Mouse (Mus musculus) liver, embryonic 12.5 days (tissue): ENCODE data around the gene Olfr1389. TPM values are rescaled to one million over a fixed set of nuclear protein-coding genes. Genes with fewer than 3 reads are reported as not detected.

Source experiments
- polyA plus RNA-seq: library from polyadenylated mRNA; unstranded; fragments of >200 nt; fragmentation: Nextera tagmentation; extraction: Ambion mirVana; gene quantifications from 2 replicates; pipeline ENCODE4 v1.2.1, GENCODE M21; 2016

The Olfr1389 gene
- polyA plus RNA-seq, 1 experiment from 2014 or later, result not detected

Other genes starting within 250 kb of the Olfr1389 start
- 1.6 and 2.0 TPM in 2 replicates for gene Btnl9, start 235.9 kb upstream of the Olfr1389 start, polyA plus RNA-seq
- gene Zfp62, start 219.8 kb upstream of the Olfr1389 start, polyA plus RNA-seq, result 16.2 and 16.6 TPM in 2 replicates
- 35.4 and 35.7 TPM in 2 replicates for gene Mgat1, start 178.9 kb upstream of the Olfr1389 start, polyA plus RNA-seq
- 0.05 and 0.10 TPM in 2 replicates for gene Olfr1393, start 144.8 kb upstream of the Olfr1389 start, polyA plus RNA-seq
- gene Olfr1392, start 137.8 kb upstream of the Olfr1389 start, polyA plus RNA-seq, result not detected in 2 replicates
- not detected in 2 replicates for gene Olfr10, start 118.3 kb upstream of the Olfr1389 start, polyA plus RNA-seq
- not detected in 2 replicates for gene Olfr1391, start 100.3 kb upstream of the Olfr1389 start, polyA plus RNA-seq
- not detected in 2 replicates for gene Olfr1390, start 87.9 kb upstream of the Olfr1389 start, polyA plus RNA-seq
- gene Olfr1388, start 13.6 kb downstream of the Olfr1389 start, polyA plus RNA-seq, result 0.07 and 0.11 TPM in 2 replicates
- gene Olfr1387, start 32.3 kb downstream of the Olfr1389 start, polyA plus RNA-seq, result not detected in 2 replicates
- not detected in 2 replicates for gene Olfr1386, start 42.0 kb downstream of the Olfr1389 start, polyA plus RNA-seq
- gene Olfr1385, start 66.0 kb downstream of the Olfr1389 start, polyA plus RNA-seq, result not detected in 2 replicates
- not detected in 2 replicates for gene Olfr1384, start 83.7 kb downstream of the Olfr1389 start, polyA plus RNA-seq
- not detected in 2 replicates for gene Olfr1383, start 96.6 kb downstream of the Olfr1389 start, polyA plus RNA-seq
- gene Olfr1382, start 105.2 kb downstream of the Olfr1389 start, polyA plus RNA-seq, result not detected in 2 replicates
- not detected in 2 replicates for gene Olfr1381, start 120.4 kb downstream of the Olfr1389 start, polyA plus RNA-seq
- gene Olfr1380, start 133.8 kb downstream of the Olfr1389 start, polyA plus RNA-seq, result not detected in 2 replicates
- 4.7 and 4.8 TPM in 2 replicates for gene Flt4, start 186.2 kb downstream of the Olfr1389 start, polyA plus RNA-seq
- gene Scgb3a1, start 240.5 kb downstream of the Olfr1389 start, polyA plus RNA-seq, result not detected in 2 replicates